Mouse (Mus musculus): ENCODE measurements at regions not wholly inside any gene's neighbourhood (a gene's known extent, or its start where the extent isn't known, plus 50 kb on each side); places are given as distances from the start of the nearest gene placed in this dataset.

GRCm38 (mm10) chr14:123065136-123065535, 81.3 kb upstream of the Tmtc4 start:
- DNase-seq: no peak
- TF ChIP-seq CTCF (IDR thresholded peaks at IDR 0.05): no peak
- H3K27ac ChIP-seq: no peak overlapping the region
- intact Hi-C loops (cut with DNase I): no loop called here
- no peak overlapping the region for H3K4me3 ChIP-seq

GRCm38 (mm10) chr14:123062908-123063307, 79.1 kb upstream of the Tmtc4 start:
- intact Hi-C loops (cut with DNase I): no loop called here

GRCm38 (mm10) chr14:123056976-123057375, 73.1 kb upstream of the Tmtc4 start:
- TF ChIP-seq CTCF (IDR thresholded peaks at IDR 0.05): no peak
- no peak for DNase-seq
- Histone ChIP-seq H3K27ac (no peak overlapping the region), H3K4me3 (no peak overlapping the region)
- intact Hi-C loops (cut with DNase I): no loop called here

More at GRCm38 (mm10) chr14:123062908-123063307, 79.1 kb upstream of the Tmtc4 start:
- no peak for DNase-seq
- Histone ChIP-seq H3K27ac (no peak overlapping the region), H3K4me3 (no peak overlapping the region)
- no peak for TF ChIP-seq CTCF (IDR thresholded peaks at IDR 0.05)

GRCm38 (mm10) chr14:123048451-123048850, 64.6 kb upstream of the Tmtc4 start:
- Histone ChIP-seq H3K4me3 (no peak overlapping the region), H3K27ac (no peak overlapping the region)
- no peak for DNase-seq
- intact Hi-C loops (cut with DNase I): no loop called here
- no peak for TF ChIP-seq CTCF (IDR thresholded peaks at IDR 0.05)

- no peak for TF ChIP-seq CTCF (IDR thresholded peaks at IDR 0.05)
- Histone ChIP-seq H3K27ac (no peak overlapping the region), H3K4me3 (no peak overlapping the region)
- no peak for DNase-seq
- intact Hi-C loops (cut with DNase I): no loop called here
These were observed 56.2 kb upstream of the Tmtc4 start for GRCm38 (mm10) chr14:123040046-123040445.

- Histone ChIP-seq H3K4me3 (no peak overlapping the region), H3K27ac (no peak overlapping the region)
- no peak for DNase-seq
- TF ChIP-seq CTCF (IDR thresholded peaks at IDR 0.05): no peak
- intact Hi-C loops (cut with DNase I): no loop called here
These were observed 53.6 kb upstream of the Tmtc4 start for GRCm38 (mm10) chr14:123037444-123037843.

Measured in gastrocnemius, adult 2 months (tissue).